Mouse (Mus musculus): ENCODE data around the gene Ccdc73. TPM values are rescaled to one million over a fixed set of nuclear protein-coding genes. Genes with fewer than 3 reads are reported as not detected.
A peak's percentile ranks its signal among the peaks of the same experiment; 100 is the strongest.
"Not testable (repeated sequence)": the region's sequence is repeated elsewhere in the genome, so short reads cannot be mapped to it uniquely, and the experiment has no call there.

Gene Ccdc73
- 7.7 and 16.4 TPM in 2 replicates for polyA plus RNA-seq (2012; ENCODE audit: insufficient read depth, insufficient read length, missing spikeins)

DNA sequence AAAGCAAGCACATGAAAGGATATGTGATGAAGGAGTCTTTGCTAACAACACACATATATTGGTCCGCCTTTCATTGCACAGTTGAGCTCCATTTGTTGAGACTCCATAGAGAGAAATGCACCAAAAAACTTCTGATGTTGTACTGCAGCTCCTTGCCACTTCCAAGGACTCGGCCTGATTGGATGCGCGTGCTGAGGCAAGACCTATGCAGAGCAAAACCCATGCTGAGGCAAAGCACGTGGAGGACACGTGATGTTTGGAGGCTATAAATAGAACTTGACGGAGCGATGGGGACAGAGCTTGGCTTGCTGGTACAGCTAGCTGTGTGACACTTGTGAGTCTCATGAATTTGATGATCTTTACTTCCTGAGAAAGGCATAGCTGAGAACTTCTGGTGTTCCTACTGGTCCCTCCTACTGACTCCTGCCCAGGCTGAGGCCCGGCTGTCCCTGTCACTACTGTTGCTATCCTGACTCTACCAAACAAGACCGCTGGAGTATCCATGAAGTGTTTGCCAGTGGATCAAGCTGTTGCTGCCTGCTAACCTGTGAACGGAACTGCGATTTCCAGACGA lies at the start of gene Ccdc73:
Gene Ccdc73 (plus strand): TSS at position 524 of the 574 bp plus-strand sequence.
- Histone ChIP-seq H3K4me3 (ENCODE audit: insufficient read depth, low read depth, low read length) (no peak within 1 kb of the TSS), H3K4me1 (ENCODE audit: control insufficient read depth, insufficient read depth, insufficient read length, low read length) (peaks cover 2% of the 10 kb centered on the region; the same call in 1 of the 2 replicates), H3K27ac (replicated peaks; ENCODE audit: low read depth, low read length) (no peak within 1 kb of the TSS)

DNA sequence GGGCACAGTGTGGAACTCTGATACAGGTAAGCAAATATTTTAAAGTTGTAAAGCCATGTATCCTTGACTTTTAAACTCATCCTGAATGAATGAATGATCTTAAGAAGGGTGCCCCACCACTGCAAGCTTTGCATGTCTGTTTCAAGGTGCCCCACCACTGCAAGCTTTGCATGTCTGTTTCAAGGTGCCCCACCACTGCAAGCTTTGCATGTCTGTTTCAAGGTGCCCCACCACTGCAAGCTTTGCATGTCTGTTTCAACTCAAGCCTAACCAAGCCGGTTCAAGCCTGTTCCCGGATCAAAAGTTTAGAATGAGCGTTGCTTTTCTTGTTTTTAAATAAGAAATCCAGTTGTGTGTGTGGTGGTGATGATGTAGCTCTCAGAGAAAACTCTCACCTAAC lies 48.8 kb upstream of the Ccdc73 start:
- not testable (repeated sequence) for H3K4me3 ChIP-seq (ENCODE audit: insufficient read depth, low read depth, low read length); H3K27ac ChIP-seq (replicated peaks; ENCODE audit: low read depth, low read length); H3K4me1 ChIP-seq (ENCODE audit: control insufficient read depth, insufficient read depth, insufficient read length, low read length)

DNA sequence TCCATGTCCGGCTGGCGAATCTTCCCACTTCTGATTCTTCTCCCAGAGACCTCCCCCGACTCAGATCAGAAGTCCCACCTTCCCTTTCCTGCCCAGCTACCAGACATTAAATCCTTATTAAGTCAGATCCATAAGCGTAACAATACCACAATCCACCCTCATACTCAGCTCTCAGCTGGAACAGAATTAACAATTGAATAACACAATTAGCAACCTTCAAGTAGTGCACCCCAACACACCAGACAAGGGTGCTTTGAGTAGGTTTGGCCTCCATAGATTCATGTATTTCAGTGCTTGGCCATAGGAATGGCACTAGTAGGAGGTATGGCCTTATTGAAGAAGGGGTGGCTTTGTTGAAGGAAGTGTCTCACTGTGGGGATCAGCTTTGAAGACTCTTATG lies 41.4 kb upstream of the Ccdc73 start:
- Histone ChIP-seq H3K4me1 (ENCODE audit: control insufficient read depth, insufficient read depth, insufficient read length, low read length) (no peaks in the 10 kb centered on the region), H3K4me3 (ENCODE audit: insufficient read depth, low read depth, low read length) (no peak overlapping the region), H3K27ac (replicated peaks; ENCODE audit: low read depth, low read length) (no peak overlapping the region)

GRCm38 (mm10) chr2:104832486-104832885 lies 35.1 kb upstream of the Ccdc73 start:
- Histone ChIP-seq H3K4me1 (ENCODE audit: control insufficient read depth, insufficient read depth, insufficient read length, low read length) (peaks cover 3% of the 10 kb centered on the region; the same call in 1 of the 2 replicates), H3K27ac (replicated peaks; ENCODE audit: low read depth, low read length) (peak overlapping the region; percentile 54), H3K4me3 (ENCODE audit: insufficient read depth, low read depth, low read length) (no peak overlapping the region)

DNA sequence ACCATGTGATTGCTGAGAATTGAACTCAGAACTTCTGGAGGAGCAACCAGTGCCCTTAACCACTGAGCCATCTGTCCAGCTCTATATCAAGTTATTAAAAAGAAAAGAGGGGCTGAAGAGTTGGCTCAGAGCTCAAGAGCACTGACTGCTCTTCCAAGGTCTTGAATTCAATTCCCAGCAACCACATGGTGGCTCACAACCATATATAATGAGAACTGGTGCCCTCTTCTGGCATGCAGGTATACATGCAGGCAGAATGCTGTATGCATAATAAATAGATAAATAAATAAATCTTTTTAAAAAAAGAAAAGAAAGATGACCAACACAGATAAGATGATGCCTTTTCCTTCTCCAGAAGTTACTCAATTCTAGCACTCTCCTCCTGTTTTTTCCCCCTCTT lies 26.6 kb upstream of the Ccdc73 start:
- no peak overlapping the region for H3K27ac ChIP-seq (replicated peaks; ENCODE audit: low read depth, low read length)
- H3K4me3 ChIP-seq (ENCODE audit: insufficient read depth, low read depth, low read length) = no peak overlapping the region
- H3K4me1 ChIP-seq (ENCODE audit: control insufficient read depth, insufficient read depth, insufficient read length, low read length) = no peaks in the 10 kb centered on the region

DNA sequence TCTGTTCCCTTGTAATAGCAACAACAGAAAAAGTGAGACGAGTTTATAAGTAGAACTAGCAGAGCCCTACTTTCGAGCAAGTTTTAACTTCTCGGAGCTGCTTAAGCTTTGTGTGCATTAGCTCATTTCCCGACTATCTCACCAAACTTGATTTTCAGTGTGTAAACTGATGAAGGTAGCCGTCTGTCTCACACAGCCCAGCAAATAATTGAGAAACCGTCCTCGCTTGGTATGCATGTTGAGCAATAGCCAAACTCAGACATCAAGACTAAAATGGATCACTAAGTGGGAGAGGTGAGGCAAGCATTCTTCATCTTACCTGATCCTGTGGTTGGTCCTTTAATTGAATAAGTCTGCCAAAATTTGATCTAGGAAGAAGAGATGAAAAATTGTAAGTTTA lies 25.9 kb upstream of the Ccdc73 start:
- H3K4me1 ChIP-seq (ENCODE audit: control insufficient read depth, insufficient read depth, insufficient read length, low read length) = no peaks in the 10 kb centered on the region
- no peak overlapping the region for H3K4me3 ChIP-seq (ENCODE audit: insufficient read depth, low read depth, low read length)
- H3K27ac ChIP-seq (replicated peaks; ENCODE audit: low read depth, low read length) = no peak overlapping the region

DNA sequence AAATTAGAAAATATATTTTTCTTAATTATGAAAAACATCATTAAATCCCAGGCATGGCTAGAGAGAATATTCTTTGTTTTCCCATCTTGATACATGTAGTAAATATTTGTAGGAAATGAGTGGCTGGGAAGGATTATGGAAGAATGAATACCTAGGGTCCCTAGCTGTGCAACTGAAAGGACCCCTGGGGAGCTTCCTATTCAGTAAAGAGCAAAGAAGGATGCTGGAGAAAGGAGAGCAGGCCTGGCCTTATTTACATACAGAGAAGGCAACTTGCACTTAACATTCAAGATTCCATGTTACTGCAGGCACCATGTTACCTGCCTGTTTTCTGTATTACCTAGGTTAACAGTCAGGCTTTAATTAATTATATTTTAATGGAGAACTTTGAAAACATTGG lies 25.0 kb upstream of the Ccdc73 start:
- Histone ChIP-seq H3K4me1 (ENCODE audit: control insufficient read depth, insufficient read depth, insufficient read length, low read length) (no peaks in the 10 kb centered on the region), H3K4me3 (ENCODE audit: insufficient read depth, low read depth, low read length) (no peak overlapping the region), H3K27ac (replicated peaks; ENCODE audit: low read depth, low read length) (no peak overlapping the region)

DNA sequence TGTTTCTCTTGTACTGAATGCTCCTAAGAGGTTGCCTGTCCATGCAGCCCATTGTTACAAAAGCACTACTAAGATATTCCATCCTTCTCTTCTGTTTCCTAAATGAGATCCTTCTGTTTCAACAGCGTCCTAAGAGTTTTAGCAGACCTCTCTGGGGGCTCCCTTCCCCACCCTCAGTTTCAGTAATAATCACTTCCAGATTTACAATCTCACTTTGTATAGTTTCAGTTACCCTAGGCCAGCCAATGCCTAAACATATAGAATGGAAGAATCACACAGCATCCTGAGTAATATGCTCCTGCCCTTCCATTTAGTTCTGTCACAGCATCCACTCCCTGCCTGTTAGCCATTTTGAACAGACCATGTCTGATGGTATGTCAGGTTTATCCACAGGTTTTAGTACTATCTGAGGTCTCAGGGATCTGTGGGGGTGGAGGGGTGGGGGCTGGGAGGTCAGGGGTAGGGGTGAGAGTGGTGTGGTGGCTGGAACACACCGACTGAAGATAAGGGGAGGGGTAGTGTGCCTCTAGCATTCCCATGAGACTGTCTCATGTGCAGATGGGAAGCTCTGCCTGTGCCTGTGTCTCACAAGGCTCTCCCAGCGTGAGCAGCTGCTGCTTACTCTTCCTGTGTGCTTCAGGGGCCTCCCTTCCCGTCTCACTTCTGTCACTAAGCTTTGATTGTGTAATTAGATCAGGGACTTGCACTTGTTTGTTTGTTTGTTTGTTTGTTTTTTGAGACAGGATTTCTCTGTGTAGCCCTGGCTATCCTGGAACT lies 20.8 kb upstream of the Ccdc73 start:
- Histone ChIP-seq H3K4me3 (ENCODE audit: insufficient read depth, low read depth, low read length) (no peak overlapping the region), H3K27ac (replicated peaks; ENCODE audit: low read depth, low read length) (no peak overlapping the region), H3K4me1 (ENCODE audit: control insufficient read depth, insufficient read depth, insufficient read length, low read length) (no peaks in the 10 kb centered on the region)

DNA sequence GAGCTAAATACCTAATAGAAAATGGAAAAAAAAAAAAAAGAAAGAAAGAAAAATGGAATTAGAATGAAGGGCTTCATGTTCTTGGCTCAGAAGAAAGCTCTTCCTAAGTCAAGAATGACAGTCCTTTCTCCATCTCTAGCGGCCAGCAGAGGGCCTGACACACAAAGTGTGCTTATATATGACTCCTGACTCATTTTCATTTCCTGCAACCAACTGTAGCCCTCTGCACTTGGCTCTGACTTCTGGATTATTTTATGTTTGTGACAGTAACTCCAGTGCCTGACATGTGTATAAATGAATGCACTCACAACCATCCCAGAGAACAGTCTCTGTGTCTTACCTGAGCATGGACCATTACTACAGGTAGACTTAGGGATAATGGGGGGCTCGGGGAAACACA lies 20.0 kb upstream of the Ccdc73 start:
- no peak overlapping the region for H3K4me3 ChIP-seq (ENCODE audit: insufficient read depth, low read depth, low read length)
- H3K27ac ChIP-seq (replicated peaks; ENCODE audit: low read depth, low read length) = no peak overlapping the region
- no peaks in the 10 kb centered on the region for H3K4me1 ChIP-seq (ENCODE audit: control insufficient read depth, insufficient read depth, insufficient read length, low read length)

DNA sequence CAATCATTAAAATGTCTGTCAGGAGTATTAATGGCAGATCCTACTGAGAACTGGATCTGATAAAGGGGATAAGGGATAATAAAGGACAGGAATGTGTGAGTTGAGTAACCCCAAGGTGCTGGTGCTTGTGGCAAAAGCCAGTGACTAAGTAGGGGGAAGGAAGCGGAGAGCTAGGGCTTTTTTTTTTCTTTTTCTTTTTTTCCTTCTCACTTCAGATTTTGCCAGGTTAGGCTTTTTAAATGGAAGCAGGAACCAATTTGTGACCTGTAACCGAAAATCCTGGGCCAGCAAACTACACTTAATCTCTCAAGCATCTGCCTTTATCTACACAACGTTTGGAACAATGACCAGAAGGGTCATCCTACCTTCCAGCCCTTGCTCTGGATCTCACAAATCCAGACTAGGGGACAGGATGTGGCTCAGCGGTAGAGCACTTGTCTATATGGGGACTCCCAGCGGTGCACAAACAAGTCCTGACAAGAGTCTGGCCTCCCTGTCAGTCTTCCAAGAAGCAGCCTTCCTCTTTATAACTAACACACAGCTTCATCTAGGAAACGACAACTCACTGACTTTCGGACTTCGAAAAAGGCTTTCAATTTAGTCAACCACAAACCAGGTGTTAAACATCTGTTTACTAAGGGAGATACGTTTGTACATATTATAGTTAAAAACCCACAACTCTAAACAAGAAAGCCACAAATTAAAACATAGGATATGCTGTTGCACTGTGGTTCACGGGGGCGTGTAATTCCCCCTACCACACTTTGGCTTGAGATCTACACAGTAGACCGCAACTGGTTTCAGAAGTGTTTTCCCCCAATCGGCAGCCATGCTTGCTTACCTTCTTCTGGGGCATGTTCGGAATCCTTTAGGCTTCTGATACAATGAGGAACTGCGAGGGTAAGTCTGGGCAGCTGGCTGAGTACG lies 19.1 kb upstream of the Ccdc73 start:
- Histone ChIP-seq H3K4me3 (ENCODE audit: insufficient read depth, low read depth, low read length) (peak overlapping the region; percentile 66), H3K27ac (replicated peaks; ENCODE audit: low read depth, low read length) (no peak overlapping the region), H3K4me1 (ENCODE audit: control insufficient read depth, insufficient read depth, insufficient read length, low read length) (no peaks in the 10 kb centered on the region)

DNA sequence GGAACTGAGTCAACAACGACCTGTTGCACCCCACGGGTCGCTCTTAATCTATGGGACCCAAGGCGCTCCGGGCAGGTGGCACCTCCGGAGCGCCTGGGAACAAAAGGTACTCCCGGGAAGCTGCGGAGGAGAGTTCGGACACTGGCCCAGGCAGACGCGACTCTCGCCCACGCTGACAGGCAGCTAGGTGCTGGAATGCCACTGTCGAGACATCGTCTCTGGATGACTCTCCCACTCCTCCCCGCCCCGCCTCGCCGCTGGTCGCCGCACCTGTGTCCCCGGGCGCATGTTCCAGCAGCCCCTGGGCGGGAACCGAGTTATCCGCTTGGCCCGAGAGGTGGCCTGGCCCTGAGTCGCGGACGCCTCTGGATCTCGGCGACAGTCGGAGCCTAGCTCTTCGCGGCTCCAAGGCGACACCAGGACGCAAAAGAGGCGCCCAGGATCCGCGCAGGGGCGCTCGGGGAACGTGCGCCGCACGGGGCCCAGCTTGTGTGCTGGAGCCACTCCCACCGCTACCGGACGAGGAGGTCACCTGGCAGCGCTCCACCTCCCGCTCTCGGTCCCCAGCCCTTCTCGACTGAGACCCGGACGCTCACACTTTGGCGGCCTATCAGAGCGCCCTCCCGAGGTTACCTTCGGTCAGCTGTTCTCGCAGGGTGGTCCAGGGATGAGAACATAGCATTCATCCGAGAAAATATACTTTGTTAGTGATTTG lies 18.2 kb upstream of the Ccdc73 start, which contains the start of gene Prrg4:
Gene Prrg4 (minus strand): TSS at position 601 of the 715 bp plus-strand sequence.
- peak within 1 kb of the TSS; percentile 66 for H3K4me3 ChIP-seq (ENCODE audit: insufficient read depth, low read depth, low read length)
- no peak within 1 kb of the TSS for H3K27ac ChIP-seq (replicated peaks; ENCODE audit: low read depth, low read length)
- H3K4me1 ChIP-seq (ENCODE audit: control insufficient read depth, insufficient read depth, insufficient read length, low read length) = no peaks in the 10 kb centered on the region

GRCm38 (mm10) chr2:104849991-104850359 lies 17.6 kb upstream of the Ccdc73 start:
- no peak overlapping the region for H3K27ac ChIP-seq (replicated peaks; ENCODE audit: low read depth, low read length)
- no peaks in the 10 kb centered on the region for H3K4me1 ChIP-seq (ENCODE audit: control insufficient read depth, insufficient read depth, insufficient read length, low read length)
- H3K4me3 ChIP-seq (ENCODE audit: insufficient read depth, low read depth, low read length) = peak overlapping the region; percentile 66

- H3K4me3 ChIP-seq (ENCODE audit: insufficient read depth, low read depth, low read length) = no peak overlapping the region
- no peak overlapping the region for H3K27ac ChIP-seq (replicated peaks; ENCODE audit: low read depth, low read length)
- no peaks in the 10 kb centered on the region for H3K4me1 ChIP-seq (ENCODE audit: control insufficient read depth, insufficient read depth, insufficient read length, low read length)
Observed at GRCm38 (mm10) chr2:104851686-104852085, 15.9 kb upstream of the Ccdc73 start.

DNA sequence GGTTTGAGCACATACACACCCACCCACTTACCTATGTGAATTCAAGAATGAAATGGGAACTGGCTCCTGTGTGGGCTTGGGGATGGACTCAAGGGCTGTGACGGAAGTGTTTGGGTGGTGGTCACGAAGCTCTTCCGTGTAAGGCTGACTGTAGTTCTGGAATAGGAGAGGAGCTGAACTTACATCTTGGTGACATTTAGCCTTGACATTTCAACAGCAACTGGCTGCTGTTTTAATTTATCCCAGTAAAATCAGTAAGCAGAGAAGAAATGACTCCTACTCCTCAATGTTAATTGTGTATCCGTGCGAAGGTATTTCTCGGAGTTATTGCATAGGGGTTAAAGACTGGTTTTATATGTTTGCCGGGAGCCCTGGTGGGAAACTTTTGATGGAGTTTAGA lies 15.1 kb upstream of the Ccdc73 start:
- no peak overlapping the region for H3K27ac ChIP-seq (replicated peaks; ENCODE audit: low read depth, low read length)
- H3K4me1 ChIP-seq (ENCODE audit: control insufficient read depth, insufficient read depth, insufficient read length, low read length) = no peaks in the 10 kb centered on the region
- no peak overlapping the region for H3K4me3 ChIP-seq (ENCODE audit: insufficient read depth, low read depth, low read length)

DNA sequence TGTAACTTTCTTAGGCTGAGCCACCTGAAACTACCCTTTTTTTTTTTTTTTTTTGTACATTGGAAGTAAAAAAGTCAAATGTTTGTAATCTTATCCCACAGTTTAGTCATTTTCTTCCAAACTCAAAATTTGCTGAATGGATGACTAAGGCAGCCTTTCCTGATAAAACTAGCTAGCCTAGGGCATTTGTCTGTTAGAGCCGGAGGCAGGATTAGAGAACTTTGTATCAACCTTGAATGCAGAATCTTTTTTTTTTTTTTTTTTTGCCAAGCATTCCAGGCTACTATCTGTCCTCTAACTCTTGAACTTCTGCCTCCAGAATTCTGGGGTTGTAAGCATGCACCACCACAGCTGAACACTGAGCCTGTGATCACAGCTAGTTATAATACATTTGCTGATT lies 12.8 kb upstream of the Ccdc73 start:
- Histone ChIP-seq H3K27ac (replicated peaks; ENCODE audit: low read depth, low read length) (no peak overlapping the region), H3K4me1 (ENCODE audit: control insufficient read depth, insufficient read depth, insufficient read length, low read length) (no peaks in the 10 kb centered on the region), H3K4me3 (ENCODE audit: insufficient read depth, low read depth, low read length) (no peak overlapping the region)
